Mouse (Mus musculus) liver, adult 2 months (tissue): ENCODE results near the gene Calcoco2. TPM values are rescaled to one million over a fixed set of nuclear protein-coding genes. Genes with fewer than 3 reads are reported as not detected.

Experiments
- DNase-seq: peaks from one replicate; pipeline ENCODE4 v3.0.0-alpha.2; 2011; ENCODE audit warnings: low read depth, low spot score; ENCODE audit errors: extremely low read depth
- H3K27ac ChIP-seq: fragments of 200-500 bp; replicated peaks from 2 replicates; pipeline ENCODE4 v1.5.1; 2012; ENCODE audit warnings: low read depth, mild to moderate bottlenecking, control low read depth, inconsistent platforms, low read length; ENCODE audit not compliant: insufficient read depth
- H3K27me3 ChIP-seq: fragments of 200-500 bp; 2 replicates; pipeline ENCODE4 v1.6.1; 2012; ENCODE audit warnings: mild to moderate bottlenecking, moderate library complexity, low read length, inconsistent platforms; ENCODE audit not compliant: control insufficient read depth, insufficient read depth
- H3K36me3 ChIP-seq: fragments of 200-500 bp; 2 replicates; pipeline ENCODE4 v1.6.1; 2012; ENCODE audit warnings: low read length, inconsistent platforms; ENCODE audit not compliant: control insufficient read depth, insufficient read depth
- H3K4me1 ChIP-seq: fragments of 200-500 bp; 2 replicates; pipeline ENCODE4 v1.6.1; 2011; ENCODE audit warnings: low read length; ENCODE audit not compliant: control insufficient read depth, insufficient read depth
- H3K4me3 ChIP-seq: fragments of 200-500 bp; 2 replicates; pipeline ENCODE4 v1.5.1; 2011; ENCODE audit warnings: low read depth, mild to moderate bottlenecking, control low read depth, low read length, moderate library complexity; ENCODE audit not compliant: insufficient read depth
- H3K79me2 ChIP-seq: fragments of 200-500 bp; 2 replicates; pipeline ENCODE4 v1.6.1; 2012; ENCODE audit warnings: inconsistent platforms, mild to moderate bottlenecking, low read length, moderate library complexity; ENCODE audit not compliant: control insufficient read depth, insufficient read depth
- H3K9ac ChIP-seq: fragments of 200-500 bp; 2 replicates; pipeline ENCODE4 v1.6.1; 2012; ENCODE audit warnings: low read depth, mild to moderate bottlenecking, control low read depth, inconsistent platforms, low read length
- CTCF ChIP-seq: fragments of 200-500 bp; IDR thresholded peaks from 2 replicates; pipeline ENCODE4 v1.5.1; 2011; ENCODE audit warnings: low read depth, low read length, control low read depth
- POLR2A ChIP-seq: fragments of 200-500 bp; IDR thresholded peaks from 2 replicates; pipeline ENCODE4 v1.6.1; 2011; ENCODE audit warnings: low read length, control low read depth; ENCODE audit not compliant: insufficient read depth; ENCODE audit errors: extremely low read depth
- WGBS: fragments of 180-500 bp; shearing (Covaris S2); methylation state at CpG from one replicate; pipeline ENCODE4 v1.1.7; 2018; 5-methylcytosine and 5-hydroxymethylcytosine counted together
- polyA plus RNA-seq: library from polyadenylated mRNA; depleted of rRNA; stranded (reverse); fragments of >200 nt; gene quantifications from 2 replicates; pipeline ENCODE4 v1.2.3, GENCODE M21; 2012; rRNA removed
- total RNA-seq: library from RNA; depleted of rRNA; stranded (reverse); fragments of >200 nt; gene quantifications from 2 replicates; pipeline ENCODE4 v1.2.3, GENCODE M21; 2014; rRNA removed

Calcoco2 gene
- total and polyA plus RNA-seq, 2 experiments: not detected

- TF ChIP-seq POLR2A (no peak), CTCF (no peak)
- Histone ChIP-seq H3K36me3 (peaks cover 51% of the 10 kb centered on the region), H3K9ac (no peak overlapping the region), H3K4me3 (no peak overlapping the region), H3K4me1 (0 out of 2 replicates have a peak, but pooled peaks cover under 1% of the 10 kb centered on the region), H3K79me2 (peaks cover 3% of the 10 kb centered on the region; the same call in 1 of the 2 replicates), H3K27me3 (no peaks in the 10 kb centered on the region), H3K27ac (no peak overlapping the region)
- WGBS: 53% methylated on average over 4 of the region's 4 CpGs
- DNase-seq: no peak
These were observed 53.5 kb downstream of the Calcoco2 start for GRCm38 (mm10) chr11:96058309-96058708.

- Histone ChIP-seq H3K4me3 (no peak overlapping the region), H3K9ac (no peak overlapping the region), H3K36me3 (peaks cover 73% of the 10 kb centered on the region), H3K4me1 (no peaks in the 10 kb centered on the region; the same call in 1 of the 2 replicates), H3K27ac (no peak overlapping the region), H3K27me3 (no peaks in the 10 kb centered on the region), H3K79me2 (no peaks in the 10 kb centered on the region; the same call in 1 of the 2 replicates)
- WGBS: 80% methylated on average over 3 of the region's 3 CpGs
- TF ChIP-seq CTCF: no peak
- no peak for TF ChIP-seq POLR2A
- DNase-seq: no peak
These were observed 60.9 kb downstream of the Calcoco2 start for GRCm38 (mm10) chr11:96050854-96051253.

GRCm38 (mm10) chr11:96049939-96050338 is 61.8 kb downstream of the Calcoco2 start:
- WGBS: 72% methylated on average over 4 of the region's 4 CpGs
- Histone ChIP-seq H3K27me3 (no peaks in the 10 kb centered on the region), H3K36me3 (peaks cover 66% of the 10 kb centered on the region), H3K4me3 (no peak overlapping the region), H3K9ac (no peak overlapping the region), H3K27ac (no peak overlapping the region), H3K79me2 (no peaks in the 10 kb centered on the region; the same call in 1 of the 2 replicates), H3K4me1 (no peaks in the 10 kb centered on the region; the same call in 1 of the 2 replicates)
- TF ChIP-seq CTCF: no peak
- TF ChIP-seq POLR2A: no peak
- DNase-seq: peak; percentile 35

Other genes with a start within 250 kb of the Calcoco2 start
- 0.37 TPM in 1 of 2 replicates, not detected in the other for gene B4galnt2, start 197.1 kb downstream of the Calcoco2 start, total RNA-seq
- gene B4galnt2, start 197.1 kb downstream of the Calcoco2 start, polyA plus RNA-seq: not detected in 2 replicates
- gene Igf2bp1, start 106.0 kb downstream of the Calcoco2 start, total RNA-seq: not detected in 2 replicates
- gene Igf2bp1, start 106.0 kb downstream of the Calcoco2 start, polyA plus RNA-seq: not detected in 2 replicates
- gene Gip, start 87.4 kb downstream of the Calcoco2 start, total RNA-seq: not detected in 2 replicates
- gene Gip, start 87.4 kb downstream of the Calcoco2 start, polyA plus RNA-seq: not detected in 2 replicates
- 25.4 and 27.7 TPM in 2 replicates for gene Snf8, start 77.1 kb downstream of the Calcoco2 start, total RNA-seq
- 19.1 and 26.2 TPM in 2 replicates for gene Snf8, start 77.1 kb downstream of the Calcoco2 start, polyA plus RNA-seq
- 18.6 and 23.3 TPM in 2 replicates for gene Ube2z, start 46.6 kb downstream of the Calcoco2 start, total RNA-seq
- 21.3 and 22.8 TPM in 2 replicates for gene Ube2z, start 46.6 kb downstream of the Calcoco2 start, polyA plus RNA-seq
- 479 and 657 TPM in 2 replicates for gene Atp5g1, start 36.3 kb downstream of the Calcoco2 start, total RNA-seq
- gene Atp5g1, start 36.3 kb downstream of the Calcoco2 start, polyA plus RNA-seq: 1,258 and 1,301 TPM in 2 replicates
- gene Ttll6, start 21.8 kb upstream of the Calcoco2 start, total RNA-seq: not detected in 2 replicates
- gene Ttll6, start 21.8 kb upstream of the Calcoco2 start, polyA plus RNA-seq: not detected in 2 replicates
- not detected in 2 replicates for gene Hoxb13, start 82.4 kb upstream of the Calcoco2 start, total RNA-seq
- 0.05 TPM in 1 of 2 replicates, not detected in the other for gene Hoxb13, start 82.4 kb upstream of the Calcoco2 start, polyA plus RNA-seq
- gene Hoxb9, start 159.5 kb upstream of the Calcoco2 start, total RNA-seq: 0.07 TPM in 1 of 2 replicates, not detected in the other
- not detected in 2 replicates for gene Hoxb9, start 159.5 kb upstream of the Calcoco2 start, polyA plus RNA-seq
- gene Hoxb8, start 169.9 kb upstream of the Calcoco2 start, total RNA-seq: not detected in 2 replicates
- 0.04 TPM in 1 of 2 replicates, not detected in the other for gene Hoxb8, start 169.9 kb upstream of the Calcoco2 start, polyA plus RNA-seq
- gene Hoxb7, start 174.7 kb upstream of the Calcoco2 start, total RNA-seq: 0.09 and 0.54 TPM in 2 replicates
- 0.06 and 0.17 TPM in 2 replicates for gene Hoxb7, start 174.7 kb upstream of the Calcoco2 start, polyA plus RNA-seq
- 0.07 TPM in 1 of 2 replicates, not detected in the other for gene Hoxb6, start 180.5 kb upstream of the Calcoco2 start, total RNA-seq
- 0.15 and 0.30 TPM in 2 replicates for gene Hoxb6, start 180.5 kb upstream of the Calcoco2 start, polyA plus RNA-seq
- 0.09 and 0.20 TPM in 2 replicates for gene Hoxb5, start 191.4 kb upstream of the Calcoco2 start, total RNA-seq
- 0.35 and 0.40 TPM in 2 replicates for gene Hoxb5, start 191.4 kb upstream of the Calcoco2 start, polyA plus RNA-seq
- gene Hoxb4, start 206.3 kb upstream of the Calcoco2 start, total RNA-seq: 0.37 and 0.67 TPM in 2 replicates
- 0.55 and 0.91 TPM in 2 replicates for gene Hoxb4, start 206.3 kb upstream of the Calcoco2 start, polyA plus RNA-seq
- gene Hoxb3, start 211.4 kb upstream of the Calcoco2 start, total RNA-seq: 0.18 and 0.47 TPM in 2 replicates
- gene Hoxb3, start 211.4 kb upstream of the Calcoco2 start, polyA plus RNA-seq: 0.47 and 0.48 TPM in 2 replicates
- gene Hoxb2, start 238.6 kb upstream of the Calcoco2 start, total RNA-seq: 0.46 and 0.60 TPM in 2 replicates
- gene Hoxb2, start 238.6 kb upstream of the Calcoco2 start, polyA plus RNA-seq: 0.98 and 1.3 TPM in 2 replicates